Mouse (Mus musculus): ENCODE data around the gene Tbx1.

Gene Tbx1

GRCm38 (mm10) chr16:18588738-18589055 is 1.8 kb downstream of the Tbx1 start:
- in situ Hi-C loops (cut with MboI, MseI): no loop called here

- in situ Hi-C loops (cut with MboI, MseI): no loop called here
Observed at GRCm38 (mm10) chr16:18587847-18588737, 2.4 kb downstream of the Tbx1 start.

GRCm38 (mm10) chr16:18586906-18587546 is 3.4 kb downstream of the Tbx1 start:
- in situ Hi-C loops (cut with MboI, MseI): no loop called here

GRCm38 (mm10) chr16:18586076-18586905 is 4.2 kb downstream of the Tbx1 start:
- in situ Hi-C loops (cut with MboI, MseI): no loop called here

- in situ Hi-C loops (cut with MboI, MseI): no loop called here
Observed at GRCm38 (mm10) chr16:18585676-18586075, 4.8 kb downstream of the Tbx1 start.

- in situ Hi-C loops (cut with MboI, MseI): no loop called here
Observed at GRCm38 (mm10) chr16:18584901-18585510, 5.5 kb downstream of the Tbx1 start.

GRCm38 (mm10) chr16:18583673-18584357 is 6.7 kb downstream of the Tbx1 start:
- in situ Hi-C loops (cut with MboI, MseI): no loop called here

GRCm38 (mm10) chr16:18583169-18583568 is 7.3 kb downstream of the Tbx1 start:
- in situ Hi-C loops (cut with MboI, MseI): no loop called here

- in situ Hi-C loops (cut with MboI, MseI): no loop called here
Observed at GRCm38 (mm10) chr16:18582426-18583148, 7.9 kb downstream of the Tbx1 start.

GRCm38 (mm10) chr16:18581623-18582205 is 8.8 kb downstream of the Tbx1 start:
- in situ Hi-C loops (cut with MboI, MseI): no loop called here

GRCm38 (mm10) chr16:18581050-18581622 is 9.3 kb downstream of the Tbx1 start:
- in situ Hi-C loops (cut with MboI, MseI): no loop called here

GRCm38 (mm10) chr16:18580389-18580788 is 10.1 kb downstream of the Tbx1 start:
- in situ Hi-C loops (cut with MboI, MseI): no loop called here

- in situ Hi-C loops (cut with MboI, MseI): no loop called here
Observed at GRCm38 (mm10) chr16:18577599-18578160, 12.8 kb downstream of the Tbx1 start.

GRCm38 (mm10) chr16:18577071-18577470 is 13.4 kb downstream of the Tbx1 start:
- in situ Hi-C loops (cut with MboI, MseI): no loop called here

- in situ Hi-C loops (cut with MboI, MseI): no loop called here
Observed at GRCm38 (mm10) chr16:18574196-18574595, 16.3 kb downstream of the Tbx1 start.

GRCm38 (mm10) chr16:18568599-18568998 is 21.9 kb downstream of the Tbx1 start:
- in situ Hi-C loops (cut with MboI, MseI): no loop called here

GRCm38 (mm10) chr16:18564472-18564871 is 26.0 kb downstream of the Tbx1 start:
- in situ Hi-C loops (cut with MboI, MseI): no loop called here

- in situ Hi-C loops (cut with MboI, MseI): no loop called here
Observed at GRCm38 (mm10) chr16:18556461-18556860, 34.0 kb downstream of the Tbx1 start.

- in situ Hi-C loops (cut with MboI, MseI): no loop called here
Observed at GRCm38 (mm10) chr16:18555235-18555935, 35.1 kb downstream of the Tbx1 start.

Data from T-helper 2 cell (primary cell).